24 mouse cellular contexts compared by ENCODE assay signal in genomic region chr3:35963921-35964320, GRCm38 (mm10). TPM values are rescaled to one million over a fixed set of nuclear protein-coding genes. Genes with fewer than 3 reads are reported as not detected.
A peak's percentile ranks its signal among the peaks of the same experiment; 100 is the strongest.
DNase-seq lines count a peak whose midpoint lies in the region; ATAC-seq and TF ChIP-seq lines count a peak whose summit lies in the region.
"Had no signal": no experiment of that assay in that cellular context is flagged by ENCODE, and none has a peak within 500 bp of the region (broad histone marks: within the 10 kb centered on the region; RNA-seq: fewer than 3 reads in every experiment).

No protein-coding gene starts in this region.

- H3K4me3 ChIP-seq in kidney, adult 2 months (ENCODE audit: insufficient read depth, low read depth, low read length): no peak overlapping the region
- no peak overlapping the region for H3K4me3 ChIP-seq in kidney, embryonic 16.5 days (ENCODE audit: low read length)
- H3K4me3 ChIP-seq: embryonic facial prominence, embryonic 10.5 days; embryonic facial prominence, embryonic 12.5 days; forebrain, embryonic 13.5 days; forebrain, embryonic 15.5 days had no signal

- H3K9me3 ChIP-seq in kidney, embryonic 16.5 days (ENCODE audit: low read length): no peaks in the 10 kb centered on the region
- H3K9me3 ChIP-seq: embryonic facial prominence, embryonic 10.5 days; embryonic facial prominence, embryonic 12.5 days; forebrain, embryonic 13.5 days; forebrain, embryonic 15.5 days; G1E had no signal

- no peak overlapping the region for H3K4me2 ChIP-seq in kidney, embryonic 16.5 days (replicated peaks; ENCODE audit: low read depth, low read length)
- H3K4me2 ChIP-seq: embryonic facial prominence, embryonic 12.5 days; forebrain, embryonic 13.5 days; forebrain, embryonic 15.5 days had no signal

- no peak for TF ChIP-seq POLR2A in kidney, adult 2 months (IDR thresholded peaks at IDR 0.05; ENCODE audit: low read depth, low read length)

- 64% methylated on average over 5 of the region's 5 CpGs for WGBS in kidney, adult 2 months
- 93% methylated on average over 5 of the region's 5 CpGs for WGBS in kidney, embryonic 16.5 days

- no peak overlapping the region for H3K9ac ChIP-seq in kidney, embryonic 16.5 days (replicated peaks; ENCODE audit: low read length)
- H3K9ac ChIP-seq: embryonic facial prominence, embryonic 12.5 days; forebrain, embryonic 13.5 days; forebrain, embryonic 15.5 days; forebrain, postnatal 0 days had no signal

- H3K4me1 ChIP-seq in kidney, adult 2 months (ENCODE audit: control insufficient read depth, insufficient read depth, low read length): 0 out of 2 replicates have a peak, but pooled peaks cover 3% of the 10 kb centered on the region
- no peaks in the 10 kb centered on the region for H3K4me1 ChIP-seq in kidney, embryonic 16.5 days (ENCODE audit: insufficient read depth, low read length)
- H3K4me1 ChIP-seq: embryonic facial prominence, embryonic 10.5 days; embryonic facial prominence, embryonic 12.5 days; forebrain, embryonic 13.5 days; forebrain, embryonic 15.5 days had no signal

- H3K27me3 ChIP-seq in kidney, adult 2 months (replicated peaks; ENCODE audit: control insufficient read depth, insufficient read depth, low read length): no peaks in the 10 kb centered on the region
- H3K27me3 ChIP-seq in kidney, embryonic 16.5 days (ENCODE audit: insufficient read depth, low read length): no peaks in the 10 kb centered on the region
- H3K27me3 ChIP-seq: CH12.LX; embryonic facial prominence, embryonic 12.5 days; forebrain, embryonic 13.5 days; forebrain, embryonic 15.5 days; Patski had no signal

- ATAC-seq in kidney, embryonic 16.5 days (ENCODE audit: low FRiP score, low TSS enrichment): no peak
- ATAC-seq: activated CD4-positive, CD25-positive, alpha-beta regulatory T cell, adult 4 months; CD4-positive, CD25-positive, alpha-beta regulatory T cell, adult 4 months; forebrain, embryonic 13.5 days; forebrain, embryonic 15.5 days; forebrain, postnatal 0 days; Patski had no signal

- peaks cover 9% of the 10 kb centered on the region for H3K36me3 ChIP-seq in kidney, adult 2 months (ENCODE audit: control insufficient read depth, insufficient read depth, low read length)
- H3K36me3 ChIP-seq in kidney, embryonic 16.5 days (ENCODE audit: insufficient read depth, low read length): peaks cover 29% of the 10 kb centered on the region

- no peak for TF ChIP-seq CTCF in kidney, adult 2 months (conservative IDR thresholded peaks at IDR 0.05; ENCODE audit: insufficient read depth, insufficient read length, low read depth, low read length)

- DNase-seq in adrenal gland, adult (ENCODE audit: inconsistent age in 2 of 2, low spot score in 1 of 2): peak; percentile 41 to 67
- DNase-seq in adrenal gland, adult 8-10 months: no peak
- peak; percentile 9 for DNase-seq in adrenal gland, postnatal 25 days
- DNase-seq in adrenal gland, adult 18-20 months (ENCODE audit: low spot score in 2 of 2): no peak
- peak; percentile 43 for DNase-seq in heart, adult 11 months
- DNase-seq in heart, adult 9 months (ENCODE audit: low spot score in 2 of 2): no peak
- DNase-seq in kidney, adult 2 months: no peak
- DNase-seq: B cell, adult 2 months; cerebellum, adult 11-12 months; cerebellum, adult 2 months; cerebellum, adult 9-10 months; cerebellum, postnatal 10 days; cerebellum, postnatal 25 days; forebrain, postnatal 0 days had no signal

- H3K27ac ChIP-seq in kidney, adult 2 months (ENCODE audit: insufficient read depth, low read depth, low read length): peak overlapping the region; percentile 52; the same call in 1 of the 2 replicates
- no peak overlapping the region for H3K27ac ChIP-seq in kidney, embryonic 16.5 days (ENCODE audit: low read length)
- H3K27ac ChIP-seq: embryonic facial prominence, embryonic 10.5 days; embryonic facial prominence, embryonic 12.5 days; forebrain, embryonic 13.5 days; forebrain, embryonic 15.5 days had no signal

RNA-seq across cellular contexts. Expression of gene Dcun1d1, which starts 26.7 kb away (rescaled TPM):
- 10 to 100 TPM; 74.5 to 85.3 (median 77.8) TPM for total RNA-seq in adrenal gland, adult 8-10 months (2022)
- total RNA-seq in adrenal gland, postnatal 25 days (2021): 75.1 and 76.7 TPM in 2 replicates
- 10 to 100 TPM; 55.9 to 72.4 TPM for total RNA-seq in adrenal gland, adult 18-20 months (2021)
- polyA plus RNA-seq in kidney, adult 2 months (2012; rRNA removed): 8.2 and 11.9 TPM in 2 replicates
- 90.3 and 90.9 TPM in 2 replicates for polyA plus RNA-seq in kidney, embryonic 16.5 days (2015; fragmentation: Nextera tagmentation; extraction: Ambion mirVana)

RNA-seq across cellular contexts. Expression of gene Mccc1, which starts 36.6 kb away (rescaled TPM):
- 100 to 1,000 TPM in 2 of 4 experiments, 10 to 100 TPM in 2; 86.4 to 114 (median 101) TPM for total RNA-seq in adrenal gland, adult 8-10 months (2022)
- 111 and 116 TPM in 2 replicates for total RNA-seq in adrenal gland, postnatal 25 days (2021)
- total RNA-seq in adrenal gland, adult 18-20 months (2021): 100 to 1,000 TPM; 128 to 133 TPM
- polyA plus RNA-seq in kidney, adult 2 months (2012; rRNA removed): 73.3 and 73.7 TPM in 2 replicates
- 73.7 and 74.8 TPM in 2 replicates for polyA plus RNA-seq in kidney, embryonic 16.5 days (2015; fragmentation: Nextera tagmentation; extraction: Ambion mirVana)

Comparison
In these comparisons a context has a peak if more than half of its experiments do, and no peak if none do; other contexts are left out.
1. DNase-seq: peak in adrenal gland, adult (2 of 2), adrenal gland, postnatal 25 days (single experiment) and heart, adult 11 months (single experiment); none in adrenal gland, adult 8-10 months (single experiment), adrenal gland, adult 18-20 months (0 of 2), heart, adult 9 months (0 of 2) and kidney, adult 2 months (single experiment).